Mouse (Mus musculus) midbrain, embryonic 16.5 days (tissue): ENCODE measurements around the gene Kiss1r. TPM values are rescaled to one million over a fixed set of nuclear protein-coding genes. Genes with fewer than 3 reads are reported as not detected.

ENCODE experiments used
- ATAC-seq: fragments of 200-750 bp; cut with Nextera tagmentation; 2 replicates; pipeline ENCODE4 v1.8.0; 2017; ENCODE audit warnings: moderate TSS enrichment
- H3K27ac ChIP-seq: fragments of 300-500 bp; sonication (generic); 2 replicates; pipeline ENCODE4 v1.5.1; 2014; ENCODE audit warnings: mild to moderate bottlenecking, low read length, mixed read lengths
- H3K27me3 ChIP-seq: fragments of 300-500 bp; sonication (generic); 2 replicates; pipeline ENCODE4 v1.6.1; 2014; ENCODE audit warnings: low read depth, low read length, mixed read lengths; ENCODE audit not compliant: control insufficient read depth, insufficient read depth
- H3K36me3 ChIP-seq: fragments of 300-500 bp; sonication (generic); 2 replicates; pipeline ENCODE4 v1.6.1; 2014; ENCODE audit warnings: mild to moderate bottlenecking, low read length, moderate library complexity, mixed read lengths; ENCODE audit not compliant: control insufficient read depth, insufficient read depth
- H3K4me1 ChIP-seq: fragments of 300-500 bp; sonication (generic); 2 replicates; pipeline ENCODE4 v1.6.1; 2014; ENCODE audit warnings: mild to moderate bottlenecking, low read length, mixed read lengths; ENCODE audit not compliant: control insufficient read depth, insufficient read depth
- H3K4me2 ChIP-seq: fragments of 300-500 bp; sonication (generic); 2 replicates; pipeline ENCODE4 v1.6.1; 2014; ENCODE audit warnings: mild to moderate bottlenecking, low read length, mixed read lengths
- H3K4me3 ChIP-seq: fragments of 300-500 bp; sonication (generic); 2 replicates; pipeline ENCODE4 v1.5.1; 2014; ENCODE audit warnings: low read depth, mild to moderate bottlenecking, low read length, moderate library complexity, mixed read lengths
- H3K9ac ChIP-seq: fragments of 300-500 bp; sonication (generic); 2 replicates; pipeline ENCODE4 v1.6.1; 2014; ENCODE audit warnings: low read depth, low read length, mixed read lengths
- H3K9me3 ChIP-seq: fragments of 300-500 bp; sonication (generic); replicated peaks from 2 replicates; pipeline ENCODE4 v1.6.1; 2014; ENCODE audit warnings: mild to moderate bottlenecking, low read length, mixed read lengths; ENCODE audit not compliant: control insufficient read depth, poor library complexity, severe bottlenecking
- WGBS: fragments of 180-500 bp; shearing (Covaris S2); extraction: QIAGEN DNeasy Blood & Tissue Kit; methylation state at CpG from one replicate; pipeline ENCODE4 v1.1.7; 2014; 5-methylcytosine and 5-hydroxymethylcytosine counted together
- polyA plus RNA-seq: library from polyadenylated mRNA; unstranded; fragments of >200 nt; fragmentation: Nextera tagmentation; extraction: Ambion mirVana; gene quantifications from 2 replicates; pipeline ENCODE4 v1.2.1, GENCODE M21; 2015

Gene Kiss1r
- polyA plus RNA-seq, 1 experiment from 2014 or later: 3.5 TPM

DNA sequence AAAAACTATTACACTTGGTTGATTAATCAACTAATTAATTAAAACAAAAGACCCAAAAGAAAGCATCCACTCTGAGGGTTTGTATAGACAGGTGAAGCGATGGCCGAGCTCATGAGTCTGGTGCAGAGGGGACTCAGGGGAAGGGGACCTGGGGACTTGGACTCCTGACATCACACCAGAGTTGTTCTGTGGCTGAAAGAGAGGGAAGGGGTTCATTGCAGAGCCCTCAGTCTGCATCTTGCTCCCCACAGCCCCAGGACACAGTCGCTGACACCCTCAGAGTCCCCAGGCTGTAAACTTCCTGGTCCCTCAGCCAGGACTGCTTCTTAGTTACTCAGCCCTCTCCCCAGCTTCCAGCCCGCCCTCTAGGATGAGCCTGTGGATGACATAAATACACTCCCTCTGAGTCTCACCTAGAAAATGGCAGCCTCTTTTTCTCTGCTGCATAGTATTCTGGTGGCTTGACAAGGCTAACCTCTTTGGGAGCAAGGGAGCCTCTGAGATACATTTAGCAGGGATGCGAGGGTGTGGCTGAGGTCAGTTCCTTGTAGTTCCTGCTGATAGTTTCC, 845 bp downstream of the Kiss1r start:
- H3K9ac ChIP-seq: peak overlapping the region; percentile 95; the same call in 1 of the 2 replicates
- H3K9me3 ChIP-seq: no peaks in the 10 kb centered on the region
- no peak overlapping the region for H3K27ac ChIP-seq
- H3K4me2 ChIP-seq: peak overlapping the region; percentile 99
- peaks cover 51% of the 10 kb centered on the region for H3K27me3 ChIP-seq
- 64% methylated on average over 5 of the region's 5 CpGs for WGBS
- H3K4me3 ChIP-seq: peak overlapping the region; percentile 62
- peaks cover 44% of the 10 kb centered on the region for H3K4me1 ChIP-seq
- H3K36me3 ChIP-seq: no peaks in the 10 kb centered on the region; the same call in 1 of the 2 replicates
- ATAC-seq: no peak

GRCm38 (mm10) chr10:79918231-79919078, 1.7 kb downstream of the Kiss1r start:
- H3K4me2 ChIP-seq: peak overlapping the region; percentile 2; the same call in 1 of the 2 replicates
- peaks cover 44% of the 10 kb centered on the region for H3K4me1 ChIP-seq
- WGBS: 5% methylated on average over 35 of the region's 35 CpGs
- no peak for ATAC-seq
- H3K36me3 ChIP-seq: no peaks in the 10 kb centered on the region
- no peak overlapping the region for H3K4me3 ChIP-seq
- no peak overlapping the region for H3K27ac ChIP-seq
- H3K9me3 ChIP-seq: no peaks in the 10 kb centered on the region
- peaks cover 59% of the 10 kb centered on the region for H3K27me3 ChIP-seq
- no peak overlapping the region for H3K9ac ChIP-seq

- Histone ChIP-seq H3K27ac (no peak overlapping the region), H3K4me1 (peaks cover 40% of the 10 kb centered on the region), H3K9ac (no peak overlapping the region), H3K9me3 (no peaks in the 10 kb centered on the region), H3K4me3 (no peak overlapping the region), H3K4me2 (no peak overlapping the region; the same call in 1 of the 2 replicates), H3K27me3 (peaks cover 60% of the 10 kb centered on the region), H3K36me3 (no peaks in the 10 kb centered on the region)
- no peak for ATAC-seq
- 3% methylated on average over 20 of the region's 21 CpGs for WGBS
Observed at GRCm38 (mm10) chr10:79919251-79919849, 2.6 kb downstream of the Kiss1r start.

DNA sequence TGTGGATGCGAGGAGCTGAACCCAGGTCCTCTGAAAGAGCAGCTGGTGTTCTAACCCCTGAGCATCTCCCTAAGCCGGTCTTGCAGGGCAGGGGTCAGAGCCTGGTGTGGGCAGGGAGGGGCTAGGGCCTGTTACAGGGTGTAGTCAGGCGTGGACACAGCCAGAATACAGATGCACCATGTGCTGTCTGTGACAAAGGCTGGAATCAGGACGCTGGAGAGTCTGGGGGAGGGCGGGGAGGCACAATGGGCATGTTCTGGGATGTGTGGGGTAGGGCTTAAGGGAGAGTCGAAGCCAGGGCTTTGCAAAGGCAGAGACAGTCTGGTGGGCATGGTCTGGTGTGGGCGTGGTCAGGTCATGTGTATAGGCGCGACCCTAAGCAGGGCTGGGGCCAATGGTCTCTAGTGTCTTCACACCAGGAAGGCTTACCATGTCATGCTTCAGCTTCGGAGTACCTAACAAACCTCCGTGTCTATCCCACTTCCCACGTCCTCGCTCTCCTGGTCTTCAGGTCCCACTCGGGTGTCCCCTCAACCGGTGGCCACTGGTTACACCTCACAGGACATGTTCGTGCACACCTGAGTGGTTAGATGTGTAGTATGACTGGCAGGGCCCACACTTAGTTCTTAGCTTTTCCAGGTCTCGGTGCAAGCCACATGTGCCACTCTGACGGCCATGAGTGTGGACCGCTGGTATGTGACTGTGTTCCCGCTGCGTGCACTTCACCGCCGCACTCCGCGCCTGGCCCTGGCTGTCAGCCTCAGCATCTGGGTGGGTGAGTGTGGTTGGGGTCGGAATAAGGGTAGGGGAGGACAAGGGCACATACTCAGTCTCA, 3.5 kb downstream of the Kiss1r start:
- Histone ChIP-seq H3K36me3 (no peaks in the 10 kb centered on the region), H3K27me3 (peaks cover 60% of the 10 kb centered on the region), H3K9me3 (no peaks in the 10 kb centered on the region), H3K4me1 (peaks cover 34% of the 10 kb centered on the region), H3K9ac (peak overlapping the region; percentile 55; the same call in 1 of the 2 replicates), H3K4me2 (peak overlapping the region; percentile 65), H3K4me3 (peak overlapping the region; percentile 36), H3K27ac (no peak overlapping the region)
- ATAC-seq: no peak
- WGBS: 15% methylated on average over 26 of the region's 26 CpGs

DNA sequence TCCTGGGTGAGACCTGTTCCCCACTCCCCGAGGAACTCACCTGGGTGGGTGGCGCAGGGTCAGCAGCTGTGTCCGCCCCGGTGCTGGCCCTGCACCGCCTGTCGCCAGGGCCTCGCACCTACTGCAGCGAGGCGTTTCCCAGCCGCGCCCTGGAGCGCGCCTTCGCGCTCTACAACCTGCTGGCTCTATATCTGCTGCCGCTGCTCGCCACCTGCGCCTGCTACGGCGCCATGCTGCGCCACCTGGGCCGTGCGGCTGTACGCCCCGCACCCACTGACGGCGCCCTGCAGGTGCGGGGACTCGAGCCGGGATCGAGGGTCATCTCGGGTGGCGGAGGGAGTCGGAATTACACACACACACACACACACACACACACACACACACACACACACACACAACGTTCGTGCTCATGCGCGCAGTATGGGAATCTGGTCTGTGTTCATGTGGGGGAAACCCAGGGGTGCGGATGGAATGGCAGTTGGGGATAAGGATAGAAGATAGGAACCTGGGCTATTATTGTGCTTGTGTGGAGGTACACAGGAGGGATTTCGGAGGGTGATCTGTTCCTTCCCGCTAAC, 4.3 kb downstream of the Kiss1r start, which contains the start of gene R3hdm4:
Gene R3hdm4, minus strand, starts transcription at position 251 of the 578 bp plus-strand sequence.
- no peaks in the 10 kb centered on the region for H3K36me3 ChIP-seq
- no peaks in the 10 kb centered on the region for H3K9me3 ChIP-seq
- H3K4me2 ChIP-seq: peak within 1 kb of the TSS; percentile 65
- peaks cover 33% of the 10 kb centered on the region for H3K4me1 ChIP-seq
- peak within 1 kb of the TSS; percentile 36 for H3K4me3 ChIP-seq
- H3K9ac ChIP-seq: peak within 1 kb of the TSS; percentile 55
- WGBS: 5% methylated on average over 41 of the region's 41 CpGs
- H3K27me3 ChIP-seq: peaks cover 60% of the 10 kb centered on the region
- no peak within 1 kb of the TSS for H3K27ac ChIP-seq
- no peak for ATAC-seq

- ATAC-seq: no peak
- WGBS: 1% methylated on average over 34 of the region's 34 CpGs
- peak overlapping the region; percentile 36 for H3K4me3 ChIP-seq
- H3K36me3 ChIP-seq: no peaks in the 10 kb centered on the region
- H3K9ac ChIP-seq: peak overlapping the region; percentile 55
- H3K27me3 ChIP-seq: peaks cover 60% of the 10 kb centered on the region
- peak overlapping the region; percentile 65 for H3K4me2 ChIP-seq
- no peaks in the 10 kb centered on the region for H3K9me3 ChIP-seq
- peaks cover 35% of the 10 kb centered on the region for H3K4me1 ChIP-seq
- H3K27ac ChIP-seq: no peak overlapping the region
Observed at GRCm38 (mm10) chr10:79921572-79921971, 4.8 kb downstream of the Kiss1r start.

GRCm38 (mm10) chr10:79924998-79925784, 8.4 kb downstream of the Kiss1r start:
- no peak overlapping the region for H3K9ac ChIP-seq
- WGBS: 10% methylated on average over 29 of the region's 29 CpGs
- peaks cover 32% of the 10 kb centered on the region for H3K27me3 ChIP-seq
- 0 out of 2 replicates have a peak overlapping the region, but pooled peaks have one; percentile 15 for H3K27ac ChIP-seq
- H3K9me3 ChIP-seq: no peaks in the 10 kb centered on the region
- no peak for ATAC-seq
- peak overlapping the region; percentile 93 for H3K4me2 ChIP-seq
- peaks cover 37% of the 10 kb centered on the region for H3K4me1 ChIP-seq
- no peaks in the 10 kb centered on the region for H3K36me3 ChIP-seq
- peak overlapping the region; percentile 3; the same call in 1 of the 2 replicates for H3K4me3 ChIP-seq
